Mouse (Mus musculus) forebrain, postnatal 0 days (tissue): Measurements from ENCODE around the gene Ostm1. TPM values are rescaled to one million over a fixed set of nuclear protein-coding genes. Genes with fewer than 3 reads are reported as not detected.

Experiments
- ATAC-seq: fragments of 200-750 bp; cut with Nextera tagmentation; 2 replicates; pipeline ENCODE4 v1.8.0; 2017; ENCODE audit warnings: mild to moderate bottlenecking, moderate library complexity
- DNase-seq: peaks from one replicate; pipeline ENCODE4 v3.0.0-alpha.2; 2015
- H3K27ac ChIP-seq: fragments of 300-500 bp; sonication (generic); 2 replicates; pipeline ENCODE4 v1.5.1; 2014; ENCODE audit warnings: low read depth, mild to moderate bottlenecking, antibody characterized with exemption, low read length, moderate library complexity, mixed read lengths
- H3K27me3 ChIP-seq: fragments of 300-500 bp; sonication (generic); 2 replicates; pipeline ENCODE4 v1.6.1; 2014; ENCODE audit warnings: mild to moderate bottlenecking, low read length, mixed read lengths; ENCODE audit not compliant: insufficient read depth
- H3K36me3 ChIP-seq: fragments of 300-500 bp; sonication (generic); 2 replicates; pipeline ENCODE4 v1.6.1; 2014; ENCODE audit warnings: mild to moderate bottlenecking, moderate library complexity; ENCODE audit not compliant: insufficient read depth
- H3K4me1 ChIP-seq: fragments of 300-500 bp; sonication (generic); 2 replicates; pipeline ENCODE4 v1.6.1; 2014; ENCODE audit warnings: antibody characterized with exemption; ENCODE audit not compliant: insufficient read depth
- H3K4me2 ChIP-seq: fragments of 300-500 bp; sonication (generic); 2 replicates; pipeline ENCODE4 v1.6.1; 2014; ENCODE audit warnings: low read depth, mild to moderate bottlenecking, moderate library complexity
- H3K4me3 ChIP-seq: fragments of 300-500 bp; sonication (generic); 2 replicates; pipeline ENCODE4 v1.5.1; 2014; ENCODE audit warnings: low read depth, low read length, mixed read lengths
- H3K9ac ChIP-seq: fragments of 300-500 bp; sonication (generic); 2 replicates; pipeline ENCODE4 v1.6.1; 2014; ENCODE audit warnings: mild to moderate bottlenecking
- H3K9me3 ChIP-seq: fragments of 300-500 bp; sonication (generic); 2 replicates; pipeline ENCODE4 v1.6.1; 2016; ENCODE audit warnings: low read length
- CTCF ChIP-seq: sonication (generic); IDR thresholded peaks from 2 replicates; pipeline ENCODE4 v1.5.1; 2016; ENCODE audit warnings: antibody characterized with exemption, control low read depth, low read depth
- WGBS: fragments of 180-500 bp; shearing (Covaris S2); extraction: QIAGEN DNeasy Blood & Tissue Kit; methylation state at CpG from one replicate; pipeline ENCODE4 v1.1.7; 2014; 5-methylcytosine and 5-hydroxymethylcytosine counted together
- polyA plus RNA-seq: library from polyadenylated mRNA; unstranded; fragments of >200 nt; fragmentation: Nextera tagmentation; extraction: Ambion mirVana; gene quantifications from 2 replicates; pipeline ENCODE4 v1.2.1, GENCODE M21; 2015
- total RNA-seq: library from RNA; depleted of rRNA; stranded (reverse); fragments of >200 nt; gene quantifications from 2 replicates; pipeline ENCODE4 v1.2.3, GENCODE M21; 2014

The Ostm1 gene
- total and polyA plus RNA-seq, 2 experiments from 2014 or later: 39.2 to 44.6 TPM

DNA sequence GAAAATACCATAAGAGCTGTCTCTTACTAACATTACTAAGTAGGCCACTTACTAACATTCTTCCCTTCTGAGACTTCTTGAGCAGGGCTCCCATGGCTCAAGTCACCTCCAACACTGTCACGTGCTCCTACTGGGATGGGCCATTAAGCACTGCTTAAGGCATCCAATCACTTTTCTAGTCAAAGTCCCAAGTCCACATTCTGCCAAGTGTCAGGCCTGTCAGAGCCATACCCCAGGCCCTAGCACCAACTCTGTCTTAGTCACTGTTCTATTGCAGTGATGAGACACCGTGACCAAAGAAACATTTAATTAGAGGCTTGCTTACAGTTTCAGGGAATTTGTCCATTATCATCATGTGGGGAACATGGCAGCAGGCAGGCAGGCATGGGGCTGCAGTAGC is 78.3 kb downstream of the Ostm1 start:
- TF ChIP-seq CTCF: no peak
- Histone ChIP-seq H3K4me2 (no peak overlapping the region), H3K9ac (no peak overlapping the region), H3K9me3 (no peaks in the 10 kb centered on the region), H3K27ac (no peak overlapping the region), H3K4me3 (no peak overlapping the region), H3K36me3 (no peaks in the 10 kb centered on the region), H3K27me3 (no peaks in the 10 kb centered on the region), H3K4me1 (no peaks in the 10 kb centered on the region)
- DNase-seq (no peak), ATAC-seq (no peak)
- WGBS: 78% methylated on average over 2 of the region's 2 CpGs

DNA sequence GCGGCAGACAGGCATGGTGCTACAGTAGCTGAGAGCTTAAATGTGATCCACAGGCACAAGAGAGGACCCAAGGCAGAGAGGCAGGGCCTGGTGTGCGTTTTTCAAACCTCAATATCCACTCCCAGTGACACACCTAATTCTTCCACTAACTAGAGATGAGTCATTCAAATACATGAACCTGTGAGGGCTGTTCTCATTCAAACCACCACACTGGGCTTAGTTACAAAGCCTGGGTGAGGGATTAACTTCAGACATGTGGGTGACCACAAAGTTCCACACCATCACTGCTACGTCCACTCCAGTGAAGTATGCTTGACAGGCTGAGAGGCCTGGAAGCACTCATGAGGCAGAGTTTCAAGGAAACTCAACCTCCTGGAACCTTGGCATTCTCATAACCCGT is 86.3 kb downstream of the Ostm1 start:
- no peaks in the 10 kb centered on the region for H3K4me1 ChIP-seq
- no peak for DNase-seq
- H3K36me3 ChIP-seq: no peaks in the 10 kb centered on the region
- no peak overlapping the region for H3K4me3 ChIP-seq
- 94% methylated on average over 4 of the region's 4 CpGs for WGBS
- no peak for ATAC-seq
- H3K9ac ChIP-seq: no peak overlapping the region
- TF ChIP-seq CTCF: no peak
- no peaks in the 10 kb centered on the region for H3K27me3 ChIP-seq
- H3K9me3 ChIP-seq: no peaks in the 10 kb centered on the region
- H3K27ac ChIP-seq: no peak overlapping the region
- H3K4me2 ChIP-seq: no peak overlapping the region

DNA sequence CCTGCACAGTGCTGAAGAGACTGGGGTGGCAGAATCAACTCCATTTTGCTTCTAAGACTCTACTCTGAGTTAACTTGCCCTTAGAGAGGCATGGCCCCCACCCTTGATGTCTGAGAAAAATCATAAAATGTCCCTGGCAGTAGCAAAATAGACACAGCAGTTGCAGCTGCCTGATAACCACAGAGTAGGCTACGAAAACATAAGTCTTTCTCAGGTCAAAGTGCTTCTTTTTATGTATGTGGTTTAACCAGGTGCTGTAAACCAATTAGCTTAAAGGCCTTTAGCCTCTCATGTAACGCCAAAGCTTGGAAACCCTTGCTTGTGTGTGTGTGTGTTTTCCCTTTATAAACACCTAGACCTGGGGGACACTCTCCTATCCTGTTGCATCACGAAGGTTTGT is 89.2 kb downstream of the Ostm1 start:
- no peaks in the 10 kb centered on the region for H3K4me1 ChIP-seq
- WGBS: 89% methylated on average over 3 of the region's 3 CpGs
- no peaks in the 10 kb centered on the region for H3K36me3 ChIP-seq
- no peak overlapping the region for H3K27ac ChIP-seq
- DNase-seq: no peak
- no peaks in the 10 kb centered on the region for H3K9me3 ChIP-seq
- ATAC-seq: no peak
- no peak overlapping the region for H3K9ac ChIP-seq
- TF ChIP-seq CTCF: no peak
- no peaks in the 10 kb centered on the region for H3K27me3 ChIP-seq
- H3K4me2 ChIP-seq: no peak overlapping the region
- no peak overlapping the region for H3K4me3 ChIP-seq

DNA sequence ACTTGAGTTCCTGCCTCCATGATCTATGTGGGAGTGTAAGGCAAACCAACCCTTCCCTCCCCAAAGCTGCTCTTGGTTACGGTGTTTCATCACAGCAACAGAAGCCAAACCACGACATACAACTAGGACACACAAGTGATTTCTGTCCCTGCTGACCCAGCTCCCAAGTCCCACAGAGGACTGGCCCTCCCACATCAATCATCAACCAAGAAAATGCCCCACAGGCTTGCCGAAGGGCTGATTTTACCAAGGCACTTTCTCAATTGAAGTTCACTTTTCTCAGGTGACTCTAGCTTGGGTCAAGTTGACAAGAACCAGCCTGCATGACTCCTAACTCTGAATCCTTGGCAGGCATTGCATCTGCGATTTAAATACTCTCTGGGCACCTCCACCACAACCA is 91.9 kb downstream of the Ostm1 start:
- H3K27ac ChIP-seq: no peak overlapping the region
- H3K4me1 ChIP-seq: peaks cover 6% of the 10 kb centered on the region; the same call in 1 of the 2 replicates
- H3K9me3 ChIP-seq: no peaks in the 10 kb centered on the region
- no peaks in the 10 kb centered on the region for H3K36me3 ChIP-seq
- no peak for ATAC-seq
- no peak for TF ChIP-seq CTCF
- no peaks in the 10 kb centered on the region for H3K27me3 ChIP-seq
- H3K4me2 ChIP-seq: no peak overlapping the region
- no peak overlapping the region for H3K4me3 ChIP-seq
- no peak for DNase-seq
- H3K9ac ChIP-seq: no peak overlapping the region
- WGBS: 93% methylated on average over 4 of the region's 4 CpGs

DNA sequence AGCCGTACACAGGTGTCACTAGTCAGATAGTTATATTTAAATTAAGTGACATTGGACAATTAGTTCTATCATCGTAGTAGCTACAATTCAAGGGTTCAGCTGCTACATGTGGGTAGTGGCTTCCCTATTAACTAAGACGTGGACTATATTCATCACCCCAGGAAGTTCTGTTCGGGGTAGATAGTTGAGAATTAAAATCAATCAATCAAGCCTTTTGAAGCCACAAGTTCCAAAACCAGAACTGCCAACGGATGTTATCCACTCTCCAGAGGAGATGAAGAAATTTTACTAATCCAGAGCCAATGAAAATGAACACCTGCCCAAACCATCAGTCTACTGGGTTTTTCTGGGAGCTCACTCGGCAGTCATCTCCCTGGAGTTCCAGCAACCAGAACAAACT is 94.7 kb downstream of the Ostm1 start:
- H3K4me2 ChIP-seq: peak overlapping the region; percentile 71
- peaks cover 6% of the 10 kb centered on the region; the same call in 1 of the 2 replicates for H3K4me1 ChIP-seq
- no peak for TF ChIP-seq CTCF
- H3K9me3 ChIP-seq: no peaks in the 10 kb centered on the region
- H3K36me3 ChIP-seq: no peaks in the 10 kb centered on the region
- peak overlapping the region; percentile 78; the same call in 1 of the 2 replicates for H3K27ac ChIP-seq
- no peak for DNase-seq
- no peaks in the 10 kb centered on the region for H3K27me3 ChIP-seq
- WGBS: 41% methylated on average over 6 of the region's 6 CpGs
- no peak for ATAC-seq
- peak overlapping the region; percentile 89 for H3K9ac ChIP-seq
- peak overlapping the region; percentile 91 for H3K4me3 ChIP-seq

DNA sequence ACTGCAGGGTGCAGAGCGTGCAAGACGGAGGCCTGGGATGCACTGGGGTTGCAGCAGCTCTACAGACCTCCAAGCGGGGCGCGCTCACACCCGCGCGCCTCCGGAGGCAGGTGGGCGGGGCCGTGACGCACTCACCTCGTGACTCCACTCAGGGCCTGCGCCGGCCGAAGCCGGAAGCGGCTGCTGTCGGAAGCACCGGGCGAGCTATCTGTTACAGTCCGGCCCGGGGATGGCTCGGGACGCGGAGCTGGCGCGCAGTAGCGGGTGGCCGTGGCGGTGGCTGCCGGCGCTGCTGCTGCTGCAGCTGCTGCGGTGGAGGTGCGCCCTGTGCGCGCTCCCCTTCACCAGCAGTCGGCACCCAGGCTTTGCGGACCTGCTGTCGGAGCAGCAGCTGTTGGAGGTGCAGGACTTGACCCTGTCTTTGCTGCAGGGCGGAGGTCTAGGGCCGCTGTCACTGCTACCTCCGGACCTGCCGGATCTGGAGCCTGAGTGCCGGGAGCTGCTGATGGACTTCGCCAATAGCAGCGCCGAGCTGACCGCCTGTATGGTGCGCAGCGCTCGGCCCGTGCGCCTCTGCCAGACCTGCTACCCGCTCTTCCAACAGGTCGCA is 95.2 kb downstream of the Ostm1 start:
- DNase-seq (peak; percentile 94), ATAC-seq (peak; percentile 99)
- H3K4me1 ChIP-seq: peaks cover 6% of the 10 kb centered on the region; the same call in 1 of the 2 replicates
- H3K9ac ChIP-seq: peak overlapping the region; percentile 89
- 1% methylated on average over 56 of the region's 56 CpGs for WGBS
- H3K27ac ChIP-seq: peak overlapping the region; percentile 78
- H3K9me3 ChIP-seq: no peaks in the 10 kb centered on the region
- no peaks in the 10 kb centered on the region for H3K27me3 ChIP-seq
- TF ChIP-seq CTCF: peak; percentile 46
- peak overlapping the region; percentile 91 for H3K4me3 ChIP-seq
- peak overlapping the region; percentile 71 for H3K4me2 ChIP-seq
- peaks cover 2% of the 10 kb centered on the region; the same call in 1 of the 2 replicates for H3K36me3 ChIP-seq

DNA sequence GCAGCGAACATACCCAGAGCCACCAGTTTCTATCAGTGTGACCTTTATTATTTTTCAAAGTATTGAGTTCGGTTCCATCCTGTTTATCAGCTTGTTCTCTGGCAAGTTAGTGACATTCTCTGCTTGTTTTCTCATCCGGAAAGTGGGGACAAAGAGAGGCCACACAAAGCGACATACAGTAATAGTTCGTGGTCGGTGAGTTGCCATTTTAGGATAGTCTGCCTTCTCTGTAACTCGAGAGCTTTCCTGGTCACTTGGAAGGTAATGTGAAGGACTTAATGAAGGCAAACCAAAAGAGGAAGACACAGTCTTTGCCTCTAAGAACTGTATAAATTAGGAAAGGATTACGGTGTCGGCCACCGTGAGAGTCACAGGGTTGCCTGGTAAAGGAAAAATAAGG is 96.0 kb downstream of the Ostm1 start:
- no peaks in the 10 kb centered on the region for H3K27me3 ChIP-seq
- no peaks in the 10 kb centered on the region for H3K9me3 ChIP-seq
- peaks cover 6% of the 10 kb centered on the region; the same call in 1 of the 2 replicates for H3K4me1 ChIP-seq
- peak overlapping the region; percentile 71 for H3K4me2 ChIP-seq
- 4% methylated on average over 10 of the region's 10 CpGs for WGBS
- ATAC-seq: no peak
- H3K4me3 ChIP-seq: peak overlapping the region; percentile 91
- peak; percentile 10 for DNase-seq
- peaks cover 8% of the 10 kb centered on the region; the same call in 1 of the 2 replicates for H3K36me3 ChIP-seq
- TF ChIP-seq CTCF: no peak
- H3K27ac ChIP-seq: no peak overlapping the region
- H3K9ac ChIP-seq: peak overlapping the region; percentile 89
